Mouse (Mus musculus) ovary, adult 10 weeks (tissue): Measurements from ENCODE around the gene Gm5128. TPM values are rescaled to one million over a fixed set of nuclear protein-coding genes. Genes with fewer than 3 reads are reported as not detected.

Source experiments
- polyA plus RNA-seq: library from polyadenylated mRNA; stranded (reverse); fragments of 350-450 nt; fragmentation: Illumina TruSeq; extraction: RNeasy Lipid Tissue Mini Kit (QIAGEN cat#74804); gene quantifications from one replicate; pipeline ENCODE4 v1.2.3, GENCODE M21; 2014

Gm5128 gene
- not detected for polyA plus RNA-seq

GRCm38 (mm10) chrX:135372984-135373383, at the start of gene Gm5128:
Gene Gm5128, plus strand, starts transcription at chrX:135373284.

Other genes with a start within 250 kb of the Gm5128 start
- gene Gm15023, start 195.7 kb upstream of the Gm5128 start, polyA plus RNA-seq, result not detected
- 1.6 TPM for gene Tceal6, start 162.6 kb upstream of the Gm5128 start, polyA plus RNA-seq
- not detected for gene Pramel3, start 71.0 kb upstream of the Gm5128 start, polyA plus RNA-seq
- 0.17 TPM for gene Gm7903, start 60.6 kb downstream of the Gm5128 start, polyA plus RNA-seq
- gene AV320801, start 121.3 kb downstream of the Gm5128 start, polyA plus RNA-seq, result 1.4 TPM
- not detected for gene Nxf7, start 225.5 kb downstream of the Gm5128 start, polyA plus RNA-seq